In genomic region chr12:102366126-102366816, GRCm38 (mm10) we compare ENCODE assay signal across 11 mouse cellular contexts.
"Had no signal": no experiment of that assay in that cellular context is flagged by ENCODE, and none has a peak within 500 bp of the region (broad histone marks: within the 10 kb centered on the region; RNA-seq: fewer than 3 reads in every experiment).

No protein-coding gene starts in this region.

- H3K36me3 ChIP-seq: stomach, embryonic 15.5 days had no signal

- H3K4me3 ChIP-seq: layer of hippocampus, adult 2 months; liver, embryonic 12.5 days; liver, embryonic 15.5 days; stomach, embryonic 15.5 days had no signal

- ATAC-seq: intestine, embryonic 16.5 days; liver, embryonic 12.5 days had no signal

- H3K9me3 ChIP-seq: liver, embryonic 12.5 days; liver, embryonic 15.5 days; stomach, embryonic 15.5 days had no signal

- H3K27ac ChIP-seq: layer of hippocampus, adult 2 months; stomach, embryonic 15.5 days had no signal

- H3K4me1 ChIP-seq: liver, embryonic 12.5 days; liver, embryonic 15.5 days had no signal

- DNase-seq: kidney, adult 18-20 months; kidney, adult 9 months; kidney, postnatal 14 days; layer of hippocampus, adult 9-11 months; lung, postnatal 14 days; midbrain, embryonic 14.5 days had no signal

- H3K27me3 ChIP-seq: liver, embryonic 12.5 days; liver, embryonic 15.5 days; stomach, embryonic 15.5 days had no signal
